Mouse (Mus musculus): ENCODE measurements at regions not wholly inside any gene's neighbourhood (a gene's known extent, or its start where the extent isn't known, plus 50 kb on each side); places are given as distances from the start of the nearest gene placed in this dataset.
"Not testable (repeated sequence)": the region's sequence is repeated elsewhere in the genome, so short reads cannot be mapped to it uniquely, and the experiment has no call there.

- in situ Hi-C loops (cut with MboI; ENCODE audit: low sequenced_read_pairs): loop anchor here (25.0 kb wide), 1 partner anchor 318 kb away; no protein-coding TSS in a partner anchor
Measured at GRCm38 (mm10) chr3:117119576-117119975, 150.8 kb upstream of the Palmd start.

GRCm38 (mm10) chr3:117117838-117118237, 149.1 kb upstream of the Palmd start:
- in situ Hi-C loops (cut with MboI; ENCODE audit: low sequenced_read_pairs): loop anchor here (25.0 kb wide), 1 partner anchor 319 kb away; no protein-coding TSS in a partner anchor

GRCm38 (mm10) chr3:117116210-117116609, 147.4 kb upstream of the Palmd start:
- in situ Hi-C loops (cut with MboI; ENCODE audit: low sequenced_read_pairs): loop anchor here (25.0 kb wide), 1 partner anchor 321 kb away; no protein-coding TSS in a partner anchor

DNA sequence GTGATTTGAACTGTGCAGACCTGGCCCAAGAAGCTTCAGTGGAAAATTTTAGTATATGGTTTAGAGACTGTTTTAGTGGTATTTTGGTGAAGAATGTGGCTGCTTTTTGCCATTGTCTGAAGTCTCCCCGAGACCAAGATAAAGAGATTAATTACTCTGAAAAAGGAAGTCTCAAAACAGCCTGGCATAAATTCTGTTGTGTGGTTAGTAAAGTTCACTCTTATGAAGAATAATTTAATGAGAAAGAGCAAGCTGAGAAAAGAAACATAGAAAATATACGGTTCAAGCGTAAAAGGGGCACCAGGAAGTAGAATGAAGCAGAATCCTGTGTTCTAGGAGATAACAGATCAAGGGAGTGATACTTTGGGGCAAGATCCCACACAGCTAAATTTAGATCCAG, 144.0 kb upstream of the Palmd start:
- in situ Hi-C loops (cut with MboI; ENCODE audit: low sequenced_read_pairs): loop anchor here (25.0 kb wide), 1 partner anchor 325 kb away; no protein-coding TSS in a partner anchor

- in situ Hi-C loops (cut with MboI; ENCODE audit: low sequenced_read_pairs): loop anchor here (25.0 kb wide), 1 partner anchor 325 kb away; no protein-coding TSS in a partner anchor
Measured at GRCm38 (mm10) chr3:117112304-117112703, 143.5 kb upstream of the Palmd start.

DNA sequence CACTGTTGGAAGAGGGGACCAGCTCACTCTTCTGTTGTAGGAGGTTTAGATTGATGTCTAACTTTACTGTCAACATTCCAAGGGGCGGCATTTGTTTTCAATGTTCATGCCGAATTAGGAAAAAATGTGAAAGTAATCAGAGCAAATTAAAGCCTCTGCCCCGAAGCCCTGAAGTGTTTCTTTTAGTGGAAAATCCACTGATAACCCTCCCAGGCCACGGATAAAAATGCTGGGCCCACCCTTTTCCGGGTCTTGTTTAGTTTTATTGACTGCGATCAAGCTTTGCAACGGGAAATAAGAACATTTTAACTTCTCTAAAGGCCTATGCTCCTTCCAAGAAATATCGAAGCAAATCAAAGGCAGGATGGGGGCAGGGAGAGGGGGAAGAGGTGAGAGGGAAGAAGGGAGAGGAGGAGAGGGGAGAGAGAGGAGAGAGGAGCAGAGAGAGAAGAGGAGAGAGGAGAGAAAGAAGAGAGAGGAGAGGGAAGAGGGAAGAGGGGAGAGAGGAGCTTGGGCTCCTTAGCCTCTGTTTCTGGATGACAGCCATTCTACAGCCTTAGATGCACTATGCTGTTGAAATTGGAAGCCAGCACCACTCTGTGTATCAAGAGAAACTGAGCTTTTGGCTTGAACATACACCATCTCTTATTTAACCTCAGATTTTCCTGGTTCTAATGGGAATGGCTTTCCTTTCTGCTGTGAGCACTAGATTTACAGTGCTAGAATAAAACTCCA, 140.3 kb upstream of the Palmd start:
- in situ Hi-C loops (cut with MboI; ENCODE audit: low sequenced_read_pairs): loop anchor here (25.0 kb wide), 1 partner anchor 328 kb away; no protein-coding TSS in a partner anchor

- in situ Hi-C loops (cut with MboI; ENCODE audit: low sequenced_read_pairs): loop anchor here (25.0 kb wide), 1 partner anchor 329 kb away; no protein-coding TSS in a partner anchor
Measured at GRCm38 (mm10) chr3:117107986-117108385, 139.2 kb upstream of the Palmd start.

DNA sequence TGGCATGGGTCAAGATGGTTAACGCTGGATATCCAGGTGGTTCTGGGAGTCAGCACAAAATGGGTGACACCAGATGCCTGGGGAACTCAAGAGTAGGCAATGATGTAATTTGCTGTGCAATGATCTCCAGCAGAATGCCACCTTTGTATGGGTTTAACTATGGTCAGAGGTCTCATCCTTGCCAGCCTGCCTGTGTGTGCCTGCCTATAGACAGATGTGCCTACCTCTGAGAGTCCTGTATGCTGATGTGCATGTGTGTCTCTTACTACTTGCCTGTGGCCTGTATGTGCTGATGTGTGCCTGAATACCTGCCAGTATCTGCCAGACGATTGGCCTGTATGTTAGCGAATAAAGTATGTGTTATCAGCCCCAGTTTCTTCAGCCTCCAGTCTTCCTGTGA, 138.6 kb upstream of the Palmd start:
- in situ Hi-C loops (cut with MboI; ENCODE audit: low sequenced_read_pairs): loop anchor here (25.0 kb wide), 1 partner anchor 330 kb away; no protein-coding TSS in a partner anchor

GRCm38 (mm10) chr3:117087646-117088045, 118.9 kb upstream of the Palmd start:
- in situ Hi-C loops (cut with MboI; ENCODE audit: low sequenced_read_pairs): no loop called here

DNA sequence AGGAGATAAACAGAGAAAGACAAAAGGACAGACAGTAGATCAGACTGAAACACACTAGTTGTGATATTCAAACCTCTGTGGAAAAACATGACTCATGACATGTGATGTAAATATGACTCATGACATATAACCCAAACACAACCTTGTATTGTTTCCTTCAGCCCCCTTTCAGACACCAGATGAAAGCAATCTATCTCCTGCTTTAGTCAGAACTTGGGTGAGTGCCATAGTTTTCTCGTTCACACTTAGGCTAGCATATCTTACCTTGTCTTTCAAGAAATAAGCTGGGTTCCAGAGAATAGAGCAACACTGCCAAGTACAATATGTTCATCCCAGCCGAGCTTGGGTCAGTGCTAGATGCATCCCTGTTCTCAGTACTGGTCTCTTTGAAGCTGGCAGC, 107.9 kb upstream of the Palmd start:
- in situ Hi-C loops (cut with MboI; ENCODE audit: low sequenced_read_pairs): no loop called here

DNA sequence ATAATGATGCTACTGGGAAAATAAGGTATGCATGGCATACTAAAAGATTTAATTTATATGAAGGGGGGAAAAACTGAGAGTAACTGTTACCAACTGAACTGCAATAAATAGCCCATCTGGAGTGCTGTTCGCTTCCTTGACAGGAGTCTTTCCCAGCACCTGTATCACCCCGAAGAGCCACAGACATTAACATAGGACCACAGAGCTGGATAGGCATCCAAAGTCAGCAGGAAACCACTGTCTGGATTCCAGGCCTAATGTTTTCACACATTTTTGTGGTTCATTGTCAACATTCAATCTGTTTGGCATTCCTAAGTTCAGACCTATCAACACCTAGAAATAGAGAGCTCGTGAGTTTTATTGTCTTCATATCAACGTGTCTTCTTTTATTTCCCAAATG, 104.6 kb upstream of the Palmd start:
- in situ Hi-C loops (cut with MboI; ENCODE audit: low sequenced_read_pairs): no loop called here

- in situ Hi-C loops (cut with MboI; ENCODE audit: low sequenced_read_pairs): no loop called here
Measured at GRCm38 (mm10) chr3:117072998-117073397, 104.2 kb upstream of the Palmd start.

- in situ Hi-C loops (cut with MboI; ENCODE audit: low sequenced_read_pairs): no loop called here
Measured at GRCm38 (mm10) chr3:117071851-117072250, 103.1 kb upstream of the Palmd start.

- in situ Hi-C loops (cut with MboI; ENCODE audit: low sequenced_read_pairs): no loop called here
Measured at GRCm38 (mm10) chr3:117067470-117068053, 98.8 kb upstream of the Palmd start.

- in situ Hi-C loops (cut with MboI; ENCODE audit: low sequenced_read_pairs): no loop called here
Measured at GRCm38 (mm10) chr3:117065904-117066303, 97.1 kb upstream of the Palmd start.

GRCm38 (mm10) chr3:117061831-117062230, 93.0 kb upstream of the Palmd start:
- in situ Hi-C loops (cut with MboI; ENCODE audit: low sequenced_read_pairs): no loop called here

DNA sequence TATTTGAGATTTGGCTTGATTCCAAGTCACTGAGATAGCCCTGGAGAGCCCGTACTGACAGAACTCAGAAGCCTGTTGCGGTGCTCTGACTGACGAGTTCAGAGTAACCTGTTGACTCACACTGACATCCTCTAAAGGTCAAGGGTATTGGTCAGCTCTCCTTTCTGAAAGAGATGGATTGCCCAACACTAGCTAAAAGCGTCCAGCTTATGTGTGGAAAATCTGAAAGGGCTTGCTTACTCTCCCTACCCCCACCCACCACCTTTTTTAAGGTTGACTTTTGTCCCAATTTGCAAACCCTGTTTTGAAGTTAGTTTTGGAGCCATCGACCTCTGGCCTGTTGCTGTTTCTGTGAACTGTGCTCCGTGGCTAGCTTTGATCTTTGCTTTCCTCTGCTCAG, 92.4 kb upstream of the Palmd start:
- in situ Hi-C loops (cut with MboI; ENCODE audit: low sequenced_read_pairs): no loop called here

GRCm38 (mm10) chr3:117054711-117055110, 85.9 kb upstream of the Palmd start:
- in situ Hi-C loops (cut with MboI; ENCODE audit: low sequenced_read_pairs): not testable (repeated sequence)

GRCm38 (mm10) chr3:117051431-117051830, 82.6 kb upstream of the Palmd start:
- in situ Hi-C loops (cut with MboI; ENCODE audit: low sequenced_read_pairs): no loop called here

DNA sequence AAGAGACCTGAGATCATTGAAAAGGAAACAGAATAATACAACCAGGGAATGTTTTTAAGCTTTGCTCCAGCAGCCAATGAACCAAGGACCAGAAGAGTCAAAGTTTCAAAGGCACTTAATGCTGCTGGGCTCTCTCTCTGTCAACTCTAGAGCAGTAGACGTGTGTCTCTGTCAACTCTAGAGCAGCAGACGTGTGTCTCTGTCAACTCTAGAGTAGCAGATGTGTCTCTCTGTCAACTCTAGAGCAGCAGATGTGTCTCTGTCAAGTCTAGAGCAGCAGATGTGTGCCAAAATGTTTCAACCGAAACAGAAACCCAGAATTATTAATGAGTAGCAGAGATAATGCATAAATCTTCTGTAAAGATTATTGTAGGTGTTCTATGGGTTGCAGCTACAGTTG, 82.1 kb upstream of the Palmd start:
- in situ Hi-C loops (cut with MboI; ENCODE audit: low sequenced_read_pairs): no loop called here

GRCm38 (mm10) chr3:117049410-117049809, 80.6 kb upstream of the Palmd start:
- in situ Hi-C loops (cut with MboI; ENCODE audit: low sequenced_read_pairs): no loop called here

GRCm38 (mm10) chr3:117044809-117045208, 76.0 kb upstream of the Palmd start:
- in situ Hi-C loops (cut with MboI; ENCODE audit: low sequenced_read_pairs): no loop called here

All from CH12F3 (cell line).